Mouse (Mus musculus) liver, embryonic 16.5 days (tissue): Measurements from ENCODE around the gene Nexn. TPM values are rescaled to one million over a fixed set of nuclear protein-coding genes. Genes with fewer than 3 reads are reported as not detected.

Source experiments
- ATAC-seq: fragments of 200-750 bp; cut with Nextera tagmentation; 2 replicates; pipeline ENCODE4 v1.8.0; 2017; ENCODE audit warnings: low read depth, mild to moderate bottlenecking, moderate number of reproducible peaks, moderate library complexity
- H3K27ac ChIP-seq: fragments of 300-500 bp; sonication (generic); 2 replicates; pipeline ENCODE4 v1.5.1; 2014; ENCODE audit warnings: mild to moderate bottlenecking, low read length
- H3K27me3 ChIP-seq: fragments of 300-500 bp; sonication (generic); 2 replicates; pipeline ENCODE4 v1.6.1; 2014; ENCODE audit warnings: low read depth, low read length, mixed read lengths; ENCODE audit not compliant: control insufficient read depth, insufficient read depth
- H3K36me3 ChIP-seq: fragments of 300-500 bp; sonication (generic); 2 replicates; pipeline ENCODE4 v1.6.1; 2014; ENCODE audit warnings: mild to moderate bottlenecking; ENCODE audit not compliant: control insufficient read depth, insufficient read depth
- H3K4me1 ChIP-seq: fragments of 300-500 bp; sonication (generic); 2 replicates; pipeline ENCODE4 v1.6.1; 2014; ENCODE audit warnings: low read depth, low read length, mixed read lengths; ENCODE audit not compliant: control insufficient read depth
- H3K4me2 ChIP-seq: fragments of 300-500 bp; sonication (generic); 2 replicates; pipeline ENCODE4 v1.6.1; 2014; ENCODE audit warnings: low read depth, low read length, mixed read lengths
- H3K4me3 ChIP-seq: fragments of 300-500 bp; sonication (generic); 2 replicates; pipeline ENCODE4 v1.5.1; 2014; ENCODE audit warnings: low read depth, mild to moderate bottlenecking, low read length
- H3K9ac ChIP-seq: fragments of 300-500 bp; sonication (generic); 2 replicates; pipeline ENCODE4 v1.6.1; 2014; ENCODE audit warnings: low read depth, low read length
- H3K9me3 ChIP-seq: fragments of 300-500 bp; sonication (generic); replicated peaks from 2 replicates; pipeline ENCODE4 v1.6.1; 2016; ENCODE audit warnings: low read length; ENCODE audit not compliant: control insufficient read depth
- WGBS: fragments of 180-500 bp; shearing (Covaris S2); extraction: QIAGEN DNeasy Blood & Tissue Kit; methylation state at CpG from one replicate; pipeline ENCODE4 v1.1.7; 2014; ENCODE audit not compliant: insufficient replicate concordance; 5-methylcytosine and 5-hydroxymethylcytosine counted together
- polyA plus RNA-seq: library from polyadenylated mRNA; unstranded; fragments of >200 nt; fragmentation: Nextera tagmentation; extraction: Ambion mirVana; gene quantifications from 2 replicates; pipeline ENCODE4 v1.2.1, GENCODE M21; 2015

The Nexn gene
- polyA plus RNA-seq, 1 experiment from 2014 or later: 1.9 TPM

DNA sequence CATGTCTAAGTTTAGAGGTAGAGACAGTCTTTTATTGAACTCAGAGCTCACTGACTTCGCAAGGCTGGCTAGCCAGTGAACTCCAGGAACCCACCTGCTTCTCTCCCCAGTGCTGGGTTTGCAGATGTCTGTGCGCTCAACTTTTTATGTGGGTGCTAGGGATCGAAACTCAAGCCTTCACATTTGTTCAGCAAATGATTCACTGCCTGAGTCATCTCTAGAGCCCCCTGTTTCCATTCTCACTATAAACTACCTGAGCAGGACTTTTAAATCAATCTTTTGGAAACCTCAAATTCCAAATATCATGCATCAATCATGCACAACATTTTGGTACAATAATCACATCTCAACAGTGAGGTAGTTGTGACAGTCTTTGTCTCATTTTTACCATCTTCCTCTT, 8.6 kb downstream of the Nexn start:
- no peak for ATAC-seq
- no peak overlapping the region for H3K4me3 ChIP-seq
- H3K36me3 ChIP-seq: no peaks in the 10 kb centered on the region
- H3K9me3 ChIP-seq: no peaks in the 10 kb centered on the region
- H3K27me3 ChIP-seq: peaks cover 3% of the 10 kb centered on the region
- peaks cover 4% of the 10 kb centered on the region for H3K4me1 ChIP-seq
- no peak overlapping the region for H3K9ac ChIP-seq
- no peak overlapping the region for H3K27ac ChIP-seq
- WGBS: 69% methylated on average over 3 of the region's 3 CpGs
- H3K4me2 ChIP-seq: no peak overlapping the region

DNA sequence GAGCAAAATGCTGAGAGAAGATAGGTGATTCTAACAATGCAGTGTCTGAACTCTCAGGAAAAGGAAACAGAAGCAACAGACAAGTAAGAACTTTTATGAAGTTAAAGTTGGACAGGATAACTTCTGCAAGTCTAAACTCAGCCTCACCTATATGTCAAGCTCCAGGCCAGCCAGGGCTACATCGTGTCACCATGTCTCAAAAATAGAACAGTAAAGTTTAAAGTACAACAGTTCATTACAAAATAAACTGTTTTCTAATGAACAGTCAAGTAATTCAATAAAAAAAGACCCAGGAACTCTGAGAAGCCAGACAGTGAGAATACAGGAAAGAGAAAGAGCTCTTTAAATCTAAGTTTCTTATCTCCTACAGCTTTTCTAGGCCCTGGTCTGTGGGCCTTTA, 15.7 kb downstream of the Nexn start:
- peak; percentile 48; the same call in 1 of the 2 replicates for ATAC-seq
- Histone ChIP-seq H3K9ac (no peak overlapping the region), H3K36me3 (no peaks in the 10 kb centered on the region), H3K4me1 (no peaks in the 10 kb centered on the region), H3K9me3 (no peaks in the 10 kb centered on the region), H3K27me3 (no peaks in the 10 kb centered on the region), H3K27ac (no peak overlapping the region), H3K4me3 (no peak overlapping the region), H3K4me2 (no peak overlapping the region)
- 65% methylated on average over 1 of the region's 1 CpGs for whole genome bisulfite sequencing

DNA sequence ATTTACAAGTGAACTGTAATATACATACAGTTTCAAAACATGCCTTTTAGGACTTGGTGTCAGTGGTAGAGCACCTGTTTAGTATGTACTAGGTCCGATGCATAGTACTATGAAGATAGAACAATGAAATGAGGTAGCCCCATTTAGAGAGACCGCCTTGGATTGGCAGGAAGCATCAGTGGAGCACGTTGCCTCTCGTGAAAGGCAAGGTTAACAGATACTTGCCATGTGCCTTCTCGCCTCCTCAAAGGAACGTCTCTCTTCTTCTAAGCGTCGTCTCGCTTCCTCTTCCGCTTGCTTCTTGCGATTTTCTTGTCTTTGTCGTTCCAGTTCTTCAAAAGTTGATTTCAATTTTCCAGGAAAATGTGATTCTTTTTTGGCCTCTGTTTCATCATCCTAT, 18.4 kb downstream of the Nexn start:
- H3K9ac ChIP-seq: no peak overlapping the region
- no peaks in the 10 kb centered on the region for H3K9me3 ChIP-seq
- H3K36me3 ChIP-seq: no peaks in the 10 kb centered on the region
- H3K4me2 ChIP-seq: no peak overlapping the region
- H3K4me3 ChIP-seq: no peak overlapping the region
- no peaks in the 10 kb centered on the region for H3K27me3 ChIP-seq
- H3K27ac ChIP-seq: no peak overlapping the region
- 74% methylated on average over 12 of the region's 12 CpGs for WGBS
- ATAC-seq: no peak
- H3K4me1 ChIP-seq: no peaks in the 10 kb centered on the region

DNA sequence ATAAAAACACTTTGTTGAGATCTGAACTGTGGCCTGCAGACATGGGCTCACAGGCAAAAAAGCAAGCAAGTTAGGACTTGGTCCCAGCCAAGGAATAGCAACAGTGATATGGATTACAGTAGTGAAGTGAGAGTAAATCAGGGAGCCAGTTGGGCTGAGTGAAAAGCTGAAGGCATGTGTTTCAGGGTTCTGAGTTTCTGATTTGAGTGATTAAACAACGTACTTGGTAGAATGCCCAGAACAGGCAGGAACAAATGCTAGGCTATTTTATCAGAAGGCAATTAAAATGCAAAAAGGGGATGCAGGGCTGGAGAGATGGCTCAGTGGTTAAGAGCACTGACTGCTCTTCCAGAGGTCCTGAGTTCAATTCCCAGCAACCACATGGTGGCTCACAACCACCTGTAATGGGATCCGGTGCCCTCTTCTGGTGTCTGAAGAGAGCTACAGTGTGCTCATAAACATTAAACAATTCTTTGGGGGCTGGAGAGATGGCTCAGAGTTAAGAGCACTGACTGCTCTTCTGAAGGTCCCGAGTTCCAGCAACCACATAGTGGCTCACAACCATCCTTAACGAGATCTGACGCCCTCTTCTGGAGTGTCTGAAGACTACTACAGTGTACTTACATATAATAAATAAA, 20.8 kb downstream of the Nexn start:
- Histone ChIP-seq H3K27ac (no peak overlapping the region), H3K9me3 (no peaks in the 10 kb centered on the region), H3K36me3 (no peaks in the 10 kb centered on the region), H3K4me1 (no peaks in the 10 kb centered on the region), H3K4me2 (no peak overlapping the region), H3K4me3 (no peak overlapping the region), H3K9ac (no peak overlapping the region), H3K27me3 (no peaks in the 10 kb centered on the region)
- no peak for ATAC-seq
- 78% methylated on average over 5 of the region's 5 CpGs for WGBS

DNA sequence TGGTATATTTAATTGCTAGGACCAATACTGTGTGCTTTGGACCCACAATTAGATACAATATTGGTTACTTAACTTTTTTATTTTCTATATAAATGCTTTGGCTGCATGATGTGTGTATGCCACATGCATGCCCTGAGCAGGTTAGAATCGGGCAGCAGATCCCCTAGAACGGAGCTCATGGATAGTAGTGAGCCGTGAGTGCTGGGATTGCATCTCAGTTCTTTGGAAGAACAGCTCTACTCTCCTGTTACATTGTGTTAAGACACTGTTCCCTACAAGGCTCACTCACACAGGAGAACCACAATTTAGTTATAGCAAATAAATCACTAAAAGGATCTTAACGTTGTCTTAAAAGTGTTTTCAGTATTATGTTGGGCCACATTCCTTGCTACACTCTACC, 22.8 kb downstream of the Nexn start:
- Histone ChIP-seq H3K27ac (no peak overlapping the region), H3K36me3 (peaks cover 3% of the 10 kb centered on the region; the same call in 1 of the 2 replicates), H3K9ac (no peak overlapping the region), H3K4me3 (no peak overlapping the region), H3K4me2 (no peak overlapping the region), H3K27me3 (no peaks in the 10 kb centered on the region), H3K9me3 (no peaks in the 10 kb centered on the region), H3K4me1 (no peaks in the 10 kb centered on the region)
- 69% methylated on average over 4 of the region's 4 CpGs for WGBS
- ATAC-seq: no peak

DNA sequence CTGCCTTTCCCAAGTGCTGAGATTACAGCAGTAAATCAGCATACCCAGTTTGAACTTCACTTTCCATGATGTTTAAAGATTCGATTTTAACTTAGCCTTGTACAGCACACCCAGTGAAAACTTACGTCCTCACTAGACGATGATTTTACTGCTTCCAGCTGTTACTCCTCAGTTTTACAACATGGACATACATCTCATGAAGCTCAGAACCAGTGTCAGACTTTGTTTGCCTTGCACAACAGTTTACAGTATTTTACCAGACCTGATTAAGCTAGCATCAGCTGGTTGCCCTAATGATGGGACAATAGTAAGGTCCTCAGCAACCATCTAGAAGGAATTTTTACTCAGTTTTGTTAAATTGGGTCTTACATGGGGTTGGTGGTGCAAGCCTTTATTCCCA, 25.1 kb downstream of the Nexn start:
- H3K27ac ChIP-seq: no peak overlapping the region
- H3K27me3 ChIP-seq: no peaks in the 10 kb centered on the region
- H3K4me3 ChIP-seq: no peak overlapping the region
- ATAC-seq: no peak
- H3K4me1 ChIP-seq: no peaks in the 10 kb centered on the region
- no peak overlapping the region for H3K4me2 ChIP-seq
- 67% methylated on average over 3 of the region's 3 CpGs for WGBS
- H3K9me3 ChIP-seq: no peaks in the 10 kb centered on the region
- H3K9ac ChIP-seq: no peak overlapping the region
- H3K36me3 ChIP-seq: peaks cover 9% of the 10 kb centered on the region

DNA sequence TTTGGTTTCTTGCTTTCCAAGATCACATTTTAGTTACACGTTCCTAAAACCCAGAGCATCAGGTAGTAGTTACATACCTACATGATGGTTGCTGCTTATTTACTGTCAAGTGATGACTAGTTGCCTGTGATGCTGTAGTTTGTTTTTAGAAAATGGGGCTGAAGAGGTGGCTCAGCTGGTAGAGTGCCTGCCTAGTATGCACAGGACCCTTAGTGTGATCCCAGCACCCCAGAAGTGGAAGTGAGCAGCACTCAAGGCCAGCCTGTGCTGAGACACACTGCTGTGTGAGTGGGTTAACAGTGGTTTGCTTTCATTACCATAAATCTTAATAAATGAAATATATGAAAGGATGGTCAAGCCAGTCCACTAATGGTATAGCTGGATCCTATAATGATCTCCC, 26.6 kb downstream of the Nexn start:
- no peaks in the 10 kb centered on the region for H3K9me3 ChIP-seq
- H3K4me1 ChIP-seq: no peaks in the 10 kb centered on the region
- H3K4me3 ChIP-seq: no peak overlapping the region
- WGBS: 88% methylated on average over 1 of the region's 1 CpGs
- H3K36me3 ChIP-seq: peaks cover 16% of the 10 kb centered on the region
- H3K4me2 ChIP-seq: no peak overlapping the region
- H3K9ac ChIP-seq: no peak overlapping the region
- H3K27ac ChIP-seq: no peak overlapping the region
- no peak for ATAC-seq
- no peaks in the 10 kb centered on the region for H3K27me3 ChIP-seq

DNA sequence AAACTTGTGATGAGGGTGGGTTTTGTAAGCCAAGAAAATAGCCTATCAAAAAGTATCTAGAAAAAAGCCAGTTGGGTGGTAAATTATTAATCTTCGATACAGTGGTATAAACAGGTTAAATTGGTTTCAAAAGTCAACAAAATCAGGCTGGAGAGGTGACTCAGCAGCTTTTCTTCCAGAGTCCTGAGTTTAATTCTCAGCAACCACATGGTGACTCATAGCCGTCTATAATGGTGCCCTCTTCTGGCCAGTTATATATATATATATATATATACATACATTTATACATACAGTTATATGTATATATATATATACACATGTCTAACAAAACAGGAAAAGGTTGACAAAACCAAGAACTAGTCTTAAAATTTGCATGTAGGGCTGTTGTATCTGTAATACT, 27.3 kb downstream of the Nexn start:
- Histone ChIP-seq H3K4me1 (no peaks in the 10 kb centered on the region), H3K4me2 (no peak overlapping the region), H3K27me3 (no peaks in the 10 kb centered on the region), H3K9me3 (no peaks in the 10 kb centered on the region), H3K9ac (no peak overlapping the region), H3K36me3 (peaks cover 19% of the 10 kb centered on the region), H3K27ac (no peak overlapping the region), H3K4me3 (no peak overlapping the region)
- peak; percentile 69 for ATAC-seq
- WGBS: 31% methylated on average over 2 of the region's 2 CpGs

DNA sequence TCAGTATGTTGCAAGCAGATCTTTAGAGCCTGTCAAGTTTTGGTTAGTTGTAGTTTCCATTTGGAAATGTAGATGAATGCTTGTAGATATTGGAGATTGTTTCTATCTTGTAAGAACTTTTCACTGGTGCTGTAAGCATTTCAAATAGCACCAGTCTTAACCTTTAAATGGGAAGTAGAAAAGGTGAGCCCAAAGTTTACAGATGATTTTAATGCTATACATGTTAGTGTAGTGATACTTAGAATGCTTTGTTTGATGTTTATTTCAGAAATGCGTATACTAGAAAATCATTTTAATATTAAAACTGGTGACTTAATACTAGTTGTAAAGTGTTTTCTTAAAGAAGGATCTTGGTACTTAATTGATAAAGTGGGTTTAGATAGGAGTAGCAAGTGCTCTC, 30.3 kb downstream of the Nexn start:
- WGBS: 92% methylated on average over 1 of the region's 1 CpGs
- Histone ChIP-seq H3K9ac (no peak overlapping the region), H3K9me3 (no peaks in the 10 kb centered on the region), H3K36me3 (peaks cover 28% of the 10 kb centered on the region), H3K27me3 (no peaks in the 10 kb centered on the region), H3K27ac (no peak overlapping the region), H3K4me2 (no peak overlapping the region), H3K4me3 (no peak overlapping the region), H3K4me1 (no peaks in the 10 kb centered on the region; the same call in 1 of the 2 replicates)
- no peak for ATAC-seq
